Mouse (Mus musculus): ENCODE measurements around the gene P2ry10.

- no peak for TF ChIP-seq CTCF (IDR thresholded peaks at IDR 0.05; ENCODE audit: low read depth)
- TF ChIP-seq EP300 (IDR thresholded peaks at IDR 0.05; ENCODE audit: low read depth), result no peak
Measured at GRCm38 (mm10) chrX:107089930-107090329, 1.6 kb downstream of the P2ry10 start.
